Mouse (Mus musculus): Measurements from ENCODE around the gene Pparg. TPM values are rescaled to one million over a fixed set of nuclear protein-coding genes. Genes with fewer than 3 reads are reported as not detected.

Pparg gene
- polyA plus RNA-seq, 1 experiment: 5.1 TPM

GRCm38 (mm10) chr6:115492952-115493613 is 132.3 kb downstream of the Pparg start:
- Histone ChIP-seq H3K27ac (ENCODE audit: insufficient read depth, low read length) (no peak overlapping the region), H3K36me3 (ENCODE audit: control insufficient read depth, insufficient read depth, low read length) (no peaks in the 10 kb centered on the region), H3K4me3 (ENCODE audit: extremely low read depth, insufficient read depth, insufficient read length) (no peak overlapping the region), H3K27me3 (ENCODE audit: control insufficient read depth, insufficient read depth, low read length) (no peaks in the 10 kb centered on the region), H3K4me1 (ENCODE audit: control insufficient read depth, insufficient read depth, insufficient read length) (no peaks in the 10 kb centered on the region)
- TF ChIP-seq POLR2A (IDR thresholded peaks at IDR 0.05; ENCODE audit: low read depth, low read length): no peak
- TF ChIP-seq CTCF (IDR thresholded peaks at IDR 0.05; ENCODE audit: extremely low read depth, insufficient read depth, insufficient read length, insufficient replicate concordance): no peak
- no peak for DNase-seq (ENCODE audit: low read depth in 1 of 2, low spot score in 2 of 2)
- 77% methylated on average over 11 of the region's 11 CpGs for WGBS

- Histone ChIP-seq H3K4me1 (ENCODE audit: control insufficient read depth, insufficient read depth, insufficient read length) (no peaks in the 10 kb centered on the region), H3K4me3 (ENCODE audit: extremely low read depth, insufficient read depth, insufficient read length) (no peak overlapping the region), H3K27me3 (ENCODE audit: control insufficient read depth, insufficient read depth, low read length) (no peaks in the 10 kb centered on the region), H3K36me3 (ENCODE audit: control insufficient read depth, insufficient read depth, low read length) (no peaks in the 10 kb centered on the region), H3K27ac (ENCODE audit: insufficient read depth, low read length) (no peak overlapping the region)
- TF ChIP-seq CTCF (IDR thresholded peaks at IDR 0.05; ENCODE audit: extremely low read depth, insufficient read depth, insufficient read length, insufficient replicate concordance): no peak
- no peak for TF ChIP-seq POLR2A (IDR thresholded peaks at IDR 0.05; ENCODE audit: low read depth, low read length)
- no peak for DNase-seq (ENCODE audit: low read depth in 1 of 2, low spot score in 2 of 2)
Measured at GRCm38 (mm10) chr6:115493824-115494223, 133.1 kb downstream of the Pparg start.

- Histone ChIP-seq H3K4me1 (ENCODE audit: control insufficient read depth, insufficient read depth, insufficient read length) (no peaks in the 10 kb centered on the region), H3K4me3 (ENCODE audit: extremely low read depth, insufficient read depth, insufficient read length) (no peak overlapping the region), H3K27ac (ENCODE audit: insufficient read depth, low read length) (no peak overlapping the region), H3K36me3 (ENCODE audit: control insufficient read depth, insufficient read depth, low read length) (no peaks in the 10 kb centered on the region), H3K27me3 (ENCODE audit: control insufficient read depth, insufficient read depth, low read length) (no peaks in the 10 kb centered on the region)
- no peak for DNase-seq (ENCODE audit: low read depth in 1 of 2, low spot score in 2 of 2)
- 93% methylated on average over 14 of the region's 14 CpGs for WGBS
- TF ChIP-seq POLR2A (IDR thresholded peaks at IDR 0.05; ENCODE audit: low read depth, low read length): no peak
- no peak for TF ChIP-seq CTCF (IDR thresholded peaks at IDR 0.05; ENCODE audit: extremely low read depth, insufficient read depth, insufficient read length, insufficient replicate concordance)
Measured at GRCm38 (mm10) chr6:115499540-115499939, 138.8 kb downstream of the Pparg start.

- no peak for DNase-seq (ENCODE audit: low read depth in 1 of 2, low spot score in 2 of 2)
- H3K27ac ChIP-seq (ENCODE audit: insufficient read depth, low read length): no peak overlapping the region
- WGBS: 92% methylated on average over 10 of the region's 10 CpGs
- no peaks in the 10 kb centered on the region for H3K27me3 ChIP-seq (ENCODE audit: control insufficient read depth, insufficient read depth, low read length)
- H3K4me1 ChIP-seq (ENCODE audit: control insufficient read depth, insufficient read depth, insufficient read length): no peaks in the 10 kb centered on the region
- H3K36me3 ChIP-seq (ENCODE audit: control insufficient read depth, insufficient read depth, low read length): no peaks in the 10 kb centered on the region
- no peak overlapping the region for H3K4me3 ChIP-seq (ENCODE audit: extremely low read depth, insufficient read depth, insufficient read length)
- TF ChIP-seq CTCF (IDR thresholded peaks at IDR 0.05; ENCODE audit: extremely low read depth, insufficient read depth, insufficient read length, insufficient replicate concordance) (no peak), POLR2A (IDR thresholded peaks at IDR 0.05; ENCODE audit: low read depth, low read length) (no peak)
Measured at GRCm38 (mm10) chr6:115500234-115500633, 139.5 kb downstream of the Pparg start.

DNA sequence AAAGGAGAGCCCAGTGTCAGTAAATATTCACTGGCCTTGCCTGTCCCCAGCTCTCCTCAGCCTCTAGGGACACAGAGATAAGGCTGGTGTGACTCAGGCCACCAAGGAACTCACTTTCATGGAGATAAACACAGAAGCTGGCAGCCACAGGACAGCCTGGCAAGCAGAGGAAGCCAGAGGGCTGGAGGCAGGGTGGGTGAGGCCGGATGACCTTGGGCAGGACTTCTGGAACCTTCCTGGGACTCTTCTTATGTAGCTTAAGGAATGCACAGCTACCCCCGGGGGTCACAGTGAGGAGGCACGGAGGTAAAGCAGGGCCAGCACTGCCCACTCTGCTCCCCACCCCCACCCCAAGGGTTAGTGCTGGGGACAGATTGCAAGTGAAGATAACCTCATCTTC is 140.4 kb downstream of the Pparg start:
- TF ChIP-seq POLR2A (IDR thresholded peaks at IDR 0.05; ENCODE audit: low read depth, low read length) (no peak), CTCF (IDR thresholded peaks at IDR 0.05; ENCODE audit: extremely low read depth, insufficient read depth, insufficient read length, insufficient replicate concordance) (no peak)
- Histone ChIP-seq H3K4me1 (ENCODE audit: control insufficient read depth, insufficient read depth, insufficient read length) (no peaks in the 10 kb centered on the region), H3K4me3 (ENCODE audit: extremely low read depth, insufficient read depth, insufficient read length) (no peak overlapping the region), H3K36me3 (ENCODE audit: control insufficient read depth, insufficient read depth, low read length) (no peaks in the 10 kb centered on the region), H3K27me3 (ENCODE audit: control insufficient read depth, insufficient read depth, low read length) (no peaks in the 10 kb centered on the region), H3K27ac (ENCODE audit: insufficient read depth, low read length) (no peak overlapping the region)
- DNase-seq (ENCODE audit: low read depth in 1 of 2, low spot score in 2 of 2): no peak
- 81% methylated on average over 3 of the region's 3 CpGs for WGBS

DNA sequence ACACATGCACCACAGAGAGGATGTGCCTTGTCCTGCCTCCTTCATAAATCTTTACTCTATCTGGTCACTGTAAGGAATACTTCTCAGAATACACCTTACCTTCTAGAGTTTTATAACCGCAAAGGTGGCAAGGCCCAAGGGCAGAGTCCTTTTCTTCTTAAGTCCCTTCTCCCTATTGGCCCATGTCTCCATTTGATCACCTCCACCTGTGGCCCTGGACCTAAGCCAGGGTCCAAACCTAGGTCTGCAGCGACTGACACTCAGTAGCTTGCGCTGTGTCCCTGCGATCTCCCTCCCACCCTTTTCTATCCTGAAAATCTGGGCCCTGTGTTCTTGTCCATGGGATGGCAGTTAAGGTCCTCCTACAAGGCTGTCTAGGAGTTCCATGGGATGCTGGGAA is 142.3 kb downstream of the Pparg start:
- no peak overlapping the region for H3K27ac ChIP-seq (ENCODE audit: insufficient read depth, low read length)
- H3K27me3 ChIP-seq (ENCODE audit: control insufficient read depth, insufficient read depth, low read length): no peaks in the 10 kb centered on the region
- no peaks in the 10 kb centered on the region for H3K36me3 ChIP-seq (ENCODE audit: control insufficient read depth, insufficient read depth, low read length)
- no peak overlapping the region for H3K4me3 ChIP-seq (ENCODE audit: extremely low read depth, insufficient read depth, insufficient read length)
- TF ChIP-seq CTCF (IDR thresholded peaks at IDR 0.05; ENCODE audit: extremely low read depth, insufficient read depth, insufficient read length, insufficient replicate concordance) (no peak), POLR2A (IDR thresholded peaks at IDR 0.05; ENCODE audit: low read depth, low read length) (no peak)
- H3K4me1 ChIP-seq (ENCODE audit: control insufficient read depth, insufficient read depth, insufficient read length): no peaks in the 10 kb centered on the region
- no peak for DNase-seq (ENCODE audit: low read depth in 1 of 2, low spot score in 2 of 2)
- 97% methylated on average over 4 of the region's 4 CpGs for WGBS

DNA sequence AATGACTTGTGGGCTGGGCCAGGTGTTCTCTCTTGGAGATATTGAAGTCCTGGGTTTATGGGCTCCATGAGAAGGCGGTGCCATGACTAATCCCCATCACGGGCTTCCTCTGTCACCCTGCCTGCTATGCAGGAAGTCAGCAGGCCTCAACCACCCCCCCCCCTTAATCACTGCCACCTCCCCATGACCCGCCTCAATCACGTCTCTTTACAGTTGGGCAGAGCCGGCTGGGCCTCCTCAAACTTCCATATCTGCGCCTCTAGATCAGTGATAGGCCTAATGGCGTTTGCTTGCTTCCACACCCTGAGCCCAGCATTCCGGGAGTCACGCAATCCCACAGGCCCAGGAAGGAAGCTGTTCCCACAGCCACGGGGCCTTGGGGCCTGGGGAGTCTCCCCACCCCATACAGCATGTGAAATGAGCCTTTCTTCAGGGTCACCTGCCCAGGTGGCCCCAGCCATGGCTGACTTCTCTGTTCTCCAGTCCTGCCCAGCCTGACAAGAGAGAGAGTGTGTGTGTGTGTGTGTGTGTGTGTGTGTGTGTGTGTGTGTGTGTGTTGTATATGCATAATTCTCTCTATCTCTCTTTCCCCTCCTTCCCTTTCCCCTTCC is 142.9 kb downstream of the Pparg start:
- no peak overlapping the region for H3K4me3 ChIP-seq (ENCODE audit: extremely low read depth, insufficient read depth, insufficient read length)

More for the DNA sequence above, 142.9 kb downstream of the Pparg start:
- DNase-seq (ENCODE audit: low read depth in 1 of 2, low spot score in 2 of 2): no peak
- Histone ChIP-seq H3K27me3 (ENCODE audit: control insufficient read depth, insufficient read depth, low read length) (no peaks in the 10 kb centered on the region), H3K27ac (ENCODE audit: insufficient read depth, low read length) (no peak overlapping the region), H3K4me1 (ENCODE audit: control insufficient read depth, insufficient read depth, insufficient read length) (no peaks in the 10 kb centered on the region), H3K36me3 (ENCODE audit: control insufficient read depth, insufficient read depth, low read length) (no peaks in the 10 kb centered on the region)
- 75% methylated on average over 10 of the region's 10 CpGs for WGBS
- TF ChIP-seq POLR2A (IDR thresholded peaks at IDR 0.05; ENCODE audit: low read depth, low read length) (no peak), CTCF (IDR thresholded peaks at IDR 0.05; ENCODE audit: extremely low read depth, insufficient read depth, insufficient read length, insufficient replicate concordance) (no peak)
